Mouse (Mus musculus): ENCODE data around the gene Rpl5. TPM values are rescaled to one million over a fixed set of nuclear protein-coding genes. Genes with fewer than 3 reads are reported as not detected.

The Rpl5 gene
- polyA plus RNA-seq, 1 experiment from 2014 or later: 37.8 TPM

GRCm38 (mm10) chr5:107904325-107904724, 4.0 kb downstream of the Rpl5 start:
- Histone ChIP-seq H3K4me1 (replicated peaks) (peaks cover 13% of the 10 kb centered on the region), H3K27me3 (no peaks in the 10 kb centered on the region), H3K9me3 (replicated peaks) (no peaks in the 10 kb centered on the region), H3K9ac (no peak overlapping the region), H3K36me3 (peaks cover 69% of the 10 kb centered on the region), H3K27ac (no peak overlapping the region), H3K4me2 (no peak overlapping the region), H3K4me3 (no peak overlapping the region)
- ATAC-seq (replicated peaks; ENCODE audit: insufficient number of reproducible peaks, insufficient read depth, low FRiP score, low read depth): no peak
- 73% methylated on average over 3 of the region's 3 CpGs for WGBS

DNA sequence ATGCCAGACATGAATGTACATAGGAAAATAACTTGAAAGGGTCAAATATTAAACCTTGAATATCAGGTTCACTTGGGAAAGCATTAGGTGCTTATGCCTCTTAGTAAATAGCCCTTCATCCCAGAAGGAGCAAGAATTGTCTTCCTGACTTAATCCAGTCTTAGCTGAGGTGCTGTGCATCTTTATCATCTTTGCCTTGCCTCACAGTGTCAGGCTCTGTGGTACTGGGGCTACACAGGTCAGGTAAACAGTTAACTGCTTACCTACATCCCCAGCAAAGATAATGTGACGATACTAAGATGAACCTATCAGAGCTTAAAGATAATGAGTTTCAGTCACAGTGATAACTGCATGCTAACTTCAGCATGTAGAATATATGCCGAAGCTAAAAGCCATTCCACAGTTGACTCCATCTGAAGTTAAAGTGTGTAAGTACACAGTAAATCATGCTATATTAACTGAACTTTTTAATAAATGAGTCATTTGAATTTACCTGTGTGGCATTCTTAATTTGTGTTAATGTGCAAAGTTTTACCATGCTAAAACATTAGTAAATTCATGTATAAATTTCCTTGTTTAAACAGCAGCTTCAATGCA, 8.3 kb downstream of the Rpl5 start:
- Histone ChIP-seq H3K27me3 (no peaks in the 10 kb centered on the region), H3K4me2 (no peak overlapping the region), H3K36me3 (peaks cover 63% of the 10 kb centered on the region), H3K4me1 (replicated peaks) (no peaks in the 10 kb centered on the region), H3K27ac (no peak overlapping the region), H3K4me3 (no peak overlapping the region), H3K9me3 (replicated peaks) (no peaks in the 10 kb centered on the region), H3K9ac (no peak overlapping the region)
- 65% methylated on average over 2 of the region's 2 CpGs for WGBS
- ATAC-seq (replicated peaks; ENCODE audit: insufficient number of reproducible peaks, insufficient read depth, low FRiP score, low read depth): no peak

DNA sequence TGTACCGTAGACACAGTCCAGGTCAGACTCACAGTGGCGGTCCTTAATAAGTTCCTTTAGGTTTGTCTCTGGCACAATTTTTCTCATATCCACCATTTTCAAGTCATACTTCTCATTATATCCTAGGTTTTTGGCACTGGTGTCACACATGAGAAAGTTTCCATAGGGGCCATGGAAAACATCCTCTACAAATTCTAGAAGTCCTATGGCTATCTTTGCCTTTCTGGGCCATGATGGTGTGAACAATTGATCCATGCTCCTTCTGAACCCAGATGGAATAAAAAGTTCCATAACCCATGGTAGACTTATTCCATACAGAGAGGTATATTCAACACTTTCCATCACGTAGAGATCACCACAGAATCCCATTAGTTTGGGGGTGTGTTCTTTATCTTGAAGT, 9.4 kb downstream of the Rpl5 start:
- H3K9me3 ChIP-seq (replicated peaks): no peaks in the 10 kb centered on the region
- no peak overlapping the region for H3K4me2 ChIP-seq
- H3K4me1 ChIP-seq (replicated peaks): no peaks in the 10 kb centered on the region
- H3K27me3 ChIP-seq: no peaks in the 10 kb centered on the region
- 86% methylated on average over 3 of the region's 3 CpGs for WGBS
- no peak overlapping the region for H3K4me3 ChIP-seq
- ATAC-seq (replicated peaks; ENCODE audit: insufficient number of reproducible peaks, insufficient read depth, low FRiP score, low read depth): no peak
- peaks cover 54% of the 10 kb centered on the region for H3K36me3 ChIP-seq
- H3K9ac ChIP-seq: no peak overlapping the region
- no peak overlapping the region for H3K27ac ChIP-seq

DNA sequence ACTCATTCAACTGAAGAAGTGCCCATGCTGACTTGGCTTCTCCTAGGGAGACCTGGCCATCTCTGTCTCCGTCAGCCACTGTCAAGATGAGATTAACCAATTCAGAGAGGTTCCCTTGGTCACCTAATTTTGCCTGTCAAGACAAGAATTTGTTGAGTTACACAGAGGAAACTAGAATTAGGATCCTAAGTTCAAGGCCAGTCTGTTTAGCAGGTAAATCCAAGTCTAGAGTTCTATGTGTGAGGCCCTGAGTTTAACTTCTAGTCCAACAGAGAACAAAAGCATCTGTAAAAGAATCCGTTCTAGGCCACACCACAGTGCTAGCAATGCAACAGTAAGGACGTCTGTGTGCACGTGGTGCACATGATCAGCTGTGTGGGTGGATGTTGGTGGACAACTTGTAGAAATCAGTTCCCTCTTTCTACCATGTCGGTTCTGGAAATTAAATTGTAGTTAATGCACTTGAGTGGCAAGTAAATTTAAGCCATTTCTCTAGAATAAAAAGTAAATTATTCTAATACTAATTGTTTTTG, 9.8 kb downstream of the Rpl5 start:
- no peak overlapping the region for H3K9ac ChIP-seq
- WGBS: 61% methylated on average over 5 of the region's 5 CpGs
- no peaks in the 10 kb centered on the region for H3K4me1 ChIP-seq (replicated peaks)
- H3K27ac ChIP-seq: no peak overlapping the region
- no peak overlapping the region for H3K4me2 ChIP-seq
- no peak overlapping the region for H3K4me3 ChIP-seq
- peaks cover 50% of the 10 kb centered on the region for H3K36me3 ChIP-seq
- ATAC-seq (replicated peaks; ENCODE audit: insufficient number of reproducible peaks, insufficient read depth, low FRiP score, low read depth): no peak
- no peaks in the 10 kb centered on the region for H3K9me3 ChIP-seq (replicated peaks)
- H3K27me3 ChIP-seq: no peaks in the 10 kb centered on the region

- no peak overlapping the region for H3K4me3 ChIP-seq
- peaks cover 42% of the 10 kb centered on the region for H3K36me3 ChIP-seq
- H3K27ac ChIP-seq: no peak overlapping the region
- ATAC-seq (replicated peaks; ENCODE audit: insufficient number of reproducible peaks, insufficient read depth, low FRiP score, low read depth): no peak
- no peaks in the 10 kb centered on the region for H3K9me3 ChIP-seq (replicated peaks)
- H3K4me1 ChIP-seq (replicated peaks): no peaks in the 10 kb centered on the region
- H3K9ac ChIP-seq: no peak overlapping the region
- H3K4me2 ChIP-seq: no peak overlapping the region
- WGBS: 77% methylated on average over 5 of the region's 5 CpGs
- H3K27me3 ChIP-seq: no peaks in the 10 kb centered on the region
Observed at GRCm38 (mm10) chr5:107911012-107911411, 10.7 kb downstream of the Rpl5 start.

- ATAC-seq (replicated peaks; ENCODE audit: insufficient number of reproducible peaks, insufficient read depth, low FRiP score, low read depth): no peak
- Histone ChIP-seq H3K9me3 (replicated peaks) (no peaks in the 10 kb centered on the region), H3K27ac (no peak overlapping the region), H3K4me1 (replicated peaks) (no peaks in the 10 kb centered on the region), H3K4me3 (no peak overlapping the region), H3K36me3 (no peaks in the 10 kb centered on the region), H3K4me2 (no peak overlapping the region), H3K27me3 (no peaks in the 10 kb centered on the region), H3K9ac (no peak overlapping the region)
- 52% methylated on average over 4 of the region's 4 CpGs for WGBS
Observed at GRCm38 (mm10) chr5:107915280-107915679, 15.0 kb downstream of the Rpl5 start.

- no peak overlapping the region for H3K27ac ChIP-seq
- H3K36me3 ChIP-seq: no peaks in the 10 kb centered on the region
- H3K4me1 ChIP-seq (replicated peaks): no peaks in the 10 kb centered on the region
- no peaks in the 10 kb centered on the region for H3K9me3 ChIP-seq (replicated peaks)
- WGBS: 69% methylated on average over 2 of the region's 2 CpGs
- H3K9ac ChIP-seq: no peak overlapping the region
- no peak overlapping the region for H3K4me2 ChIP-seq
- no peaks in the 10 kb centered on the region for H3K27me3 ChIP-seq
- H3K4me3 ChIP-seq: no peak overlapping the region
- no peak; the same call in 1 of the 2 replicates for ATAC-seq (replicated peaks; ENCODE audit: insufficient number of reproducible peaks, insufficient read depth, low FRiP score, low read depth)
Observed at GRCm38 (mm10) chr5:107921400-107922252, 21.3 kb downstream of the Rpl5 start.

- Histone ChIP-seq H3K27ac (no peak overlapping the region), H3K4me3 (no peak overlapping the region), H3K4me2 (no peak overlapping the region), H3K36me3 (no peaks in the 10 kb centered on the region), H3K9me3 (replicated peaks) (no peaks in the 10 kb centered on the region), H3K27me3 (no peaks in the 10 kb centered on the region), H3K4me1 (replicated peaks) (no peaks in the 10 kb centered on the region), H3K9ac (no peak overlapping the region)
- ATAC-seq (replicated peaks; ENCODE audit: insufficient number of reproducible peaks, insufficient read depth, low FRiP score, low read depth): no peak
- 78% methylated on average over 1 of the region's 1 CpGs for WGBS
Observed at GRCm38 (mm10) chr5:107922836-107923235, 22.5 kb downstream of the Rpl5 start.

GRCm38 (mm10) chr5:107924564-107924963, 24.3 kb downstream of the Rpl5 start:
- Histone ChIP-seq H3K9ac (no peak overlapping the region), H3K4me3 (no peak overlapping the region), H3K4me1 (replicated peaks) (no peaks in the 10 kb centered on the region), H3K27ac (no peak overlapping the region), H3K9me3 (replicated peaks) (no peaks in the 10 kb centered on the region), H3K27me3 (no peaks in the 10 kb centered on the region), H3K36me3 (no peaks in the 10 kb centered on the region), H3K4me2 (no peak overlapping the region)
- no peak for ATAC-seq (replicated peaks; ENCODE audit: insufficient number of reproducible peaks, insufficient read depth, low FRiP score, low read depth)
- WGBS: 80% methylated on average over 8 of the region's 8 CpGs

DNA sequence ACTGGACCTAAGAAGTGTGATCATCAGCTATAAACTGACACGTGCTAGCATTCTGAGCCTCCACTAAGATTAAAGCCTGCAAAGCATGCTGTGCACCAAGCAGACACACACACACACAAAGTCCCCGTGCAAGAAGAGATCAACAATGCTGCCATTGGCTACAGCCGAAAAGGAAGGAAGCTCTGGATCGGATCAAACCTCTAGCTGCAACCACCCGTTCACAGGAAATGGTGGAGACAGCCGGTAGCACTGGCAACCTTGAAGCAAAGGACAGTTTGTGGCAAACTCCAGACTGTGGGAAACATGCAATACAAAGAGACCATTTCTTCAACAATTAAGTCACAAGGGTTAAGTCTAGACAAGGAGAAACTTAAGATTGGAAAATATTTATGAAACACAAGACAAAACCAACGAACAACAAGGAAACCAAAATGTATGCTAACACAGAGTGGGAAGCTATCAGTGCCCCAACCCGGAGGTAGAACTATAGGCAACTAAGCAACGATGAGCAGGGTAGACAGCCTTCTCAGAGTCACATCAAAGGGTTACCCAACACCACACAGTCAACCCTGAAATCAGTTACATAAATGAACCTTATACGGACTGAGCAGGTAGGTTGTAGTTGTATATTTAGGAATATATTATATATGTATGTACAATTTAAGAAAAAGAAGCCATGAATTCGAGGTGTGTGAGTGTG, 26.4 kb downstream of the Rpl5 start:
- H3K27me3 ChIP-seq: no peaks in the 10 kb centered on the region
- 61% methylated on average over 11 of the region's 11 CpGs for WGBS

GRCm38 (mm10) chr5:107932556-107932955, 32.3 kb downstream of the Rpl5 start:
- Histone ChIP-seq H3K4me1 (replicated peaks) (no peaks in the 10 kb centered on the region), H3K4me2 (no peak overlapping the region), H3K4me3 (no peak overlapping the region), H3K9me3 (replicated peaks) (no peaks in the 10 kb centered on the region), H3K36me3 (no peaks in the 10 kb centered on the region), H3K9ac (no peak overlapping the region), H3K27ac (no peak overlapping the region), H3K27me3 (no peaks in the 10 kb centered on the region)
- no peak for ATAC-seq (replicated peaks; ENCODE audit: insufficient number of reproducible peaks, insufficient read depth, low FRiP score, low read depth)
- 46% methylated on average over 2 of the region's 2 CpGs for WGBS

More for the DNA sequence above, 26.4 kb downstream of the Rpl5 start:
- ATAC-seq (replicated peaks; ENCODE audit: insufficient number of reproducible peaks, insufficient read depth, low FRiP score, low read depth): no peak
- H3K27ac ChIP-seq: no peak overlapping the region
- H3K9me3 ChIP-seq (replicated peaks): no peaks in the 10 kb centered on the region
- H3K9ac ChIP-seq: no peak overlapping the region
- no peak overlapping the region for H3K4me2 ChIP-seq
- H3K36me3 ChIP-seq: no peaks in the 10 kb centered on the region
- H3K4me1 ChIP-seq (replicated peaks): no peaks in the 10 kb centered on the region
- no peak overlapping the region for H3K4me3 ChIP-seq

Measured in heart, embryonic 15.5 days (tissue).